Mouse (Mus musculus): ENCODE results near the gene Stoml3.

Gene Stoml3

GRCm38 (mm10) chr3:53478419-53479046 is 9.9 kb upstream of the Stoml3 start:
- DNase-seq (ENCODE audit: low spot score in 2 of 2) = no peak

DNA sequence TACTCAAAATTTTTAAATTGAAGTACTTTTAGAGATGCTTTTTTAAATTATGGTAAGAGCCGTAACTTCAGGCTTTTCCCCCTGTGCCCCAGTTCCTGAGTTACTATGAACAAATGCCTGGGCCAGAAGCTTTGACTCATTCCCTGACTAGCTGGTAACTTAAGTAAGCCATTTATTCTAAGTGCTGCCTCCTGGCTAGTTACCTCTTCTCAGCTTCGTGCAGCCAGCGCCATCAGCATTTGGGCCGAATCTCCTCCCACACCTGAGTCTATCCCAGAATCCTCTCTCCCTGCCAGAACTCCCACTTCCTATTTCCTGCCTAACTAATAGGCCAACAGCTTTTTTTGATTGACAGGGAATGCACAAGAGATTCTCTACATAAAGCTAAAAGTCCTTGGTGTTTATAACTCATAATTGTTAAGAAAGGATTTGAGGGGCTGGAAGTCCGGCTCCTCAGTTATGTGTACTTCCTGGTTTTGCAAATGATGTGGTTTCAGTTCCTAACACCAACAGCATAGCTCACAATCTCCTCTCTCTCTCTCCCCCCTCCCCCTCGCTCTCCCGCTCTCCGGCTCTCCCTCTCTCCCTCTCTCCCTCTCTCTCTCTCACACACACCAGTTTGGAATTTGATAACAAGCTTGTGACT is 4.9 kb upstream of the Stoml3 start:
- DNase-seq (ENCODE audit: low spot score in 2 of 2) = no peak

- DNase-seq (ENCODE audit: low spot score in 2 of 2) = no peak
These were observed 1.9 kb upstream of the Stoml3 start for GRCm38 (mm10) chr3:53486561-53486960.

GRCm38 (mm10) chr3:53486996-53487576 is 1.4 kb upstream of the Stoml3 start:
- no peak for DNase-seq (ENCODE audit: low spot score in 2 of 2)

DNA sequence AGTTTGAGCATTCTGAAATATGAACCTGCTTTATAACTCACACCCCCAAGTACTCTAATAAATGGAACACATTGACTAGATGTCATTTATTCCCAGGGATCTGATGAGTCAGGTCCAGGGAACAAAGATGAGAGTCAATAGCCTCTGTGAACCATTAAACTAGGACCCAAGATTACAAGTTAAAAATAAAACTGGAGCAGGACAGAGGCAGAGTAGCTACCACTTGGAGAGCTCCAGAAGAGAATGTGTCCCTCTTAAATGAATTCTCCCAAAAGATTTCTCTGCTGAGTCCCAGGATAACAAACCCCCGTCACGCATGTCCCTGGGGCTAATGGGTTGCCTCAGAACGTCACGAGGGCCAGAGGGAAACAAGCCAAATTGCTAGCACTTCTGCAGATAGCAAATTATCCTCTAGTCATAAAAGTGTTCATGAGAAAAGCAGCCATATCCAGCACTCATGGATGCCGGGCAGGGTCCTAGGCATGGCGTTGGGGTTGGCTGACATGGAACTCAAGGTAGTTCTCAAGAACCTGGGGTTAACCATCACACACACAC is 10.0 kb downstream of the Stoml3 start:
- no peak for DNase-seq (ENCODE audit: low spot score in 2 of 2)

- DNase-seq (ENCODE audit: low spot score in 2 of 2) = no peak
These were observed 14.0 kb downstream of the Stoml3 start for GRCm38 (mm10) chr3:53502428-53502827.

DNA sequence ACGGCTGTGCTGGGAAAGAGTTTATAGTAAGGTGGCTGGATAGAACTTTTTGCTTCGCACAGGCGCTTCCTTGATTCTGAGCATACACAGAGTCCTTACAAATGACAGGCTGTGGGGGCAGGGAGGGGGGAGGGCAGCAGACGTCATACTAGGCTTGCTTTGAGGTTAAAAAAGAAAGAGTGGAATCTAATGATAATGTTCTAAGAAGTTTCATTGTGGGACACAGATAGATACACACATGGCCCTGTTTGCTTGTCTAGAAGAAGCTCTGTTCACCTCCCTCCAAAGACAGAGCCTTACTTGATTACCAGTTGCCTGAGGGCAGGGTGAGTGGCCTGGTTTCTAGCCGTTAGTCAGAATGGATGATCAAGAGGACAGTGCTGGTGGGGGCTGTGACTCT is 24.6 kb downstream of the Stoml3 start:
- DNase-seq (ENCODE audit: low spot score in 2 of 2) = no peak

DNA sequence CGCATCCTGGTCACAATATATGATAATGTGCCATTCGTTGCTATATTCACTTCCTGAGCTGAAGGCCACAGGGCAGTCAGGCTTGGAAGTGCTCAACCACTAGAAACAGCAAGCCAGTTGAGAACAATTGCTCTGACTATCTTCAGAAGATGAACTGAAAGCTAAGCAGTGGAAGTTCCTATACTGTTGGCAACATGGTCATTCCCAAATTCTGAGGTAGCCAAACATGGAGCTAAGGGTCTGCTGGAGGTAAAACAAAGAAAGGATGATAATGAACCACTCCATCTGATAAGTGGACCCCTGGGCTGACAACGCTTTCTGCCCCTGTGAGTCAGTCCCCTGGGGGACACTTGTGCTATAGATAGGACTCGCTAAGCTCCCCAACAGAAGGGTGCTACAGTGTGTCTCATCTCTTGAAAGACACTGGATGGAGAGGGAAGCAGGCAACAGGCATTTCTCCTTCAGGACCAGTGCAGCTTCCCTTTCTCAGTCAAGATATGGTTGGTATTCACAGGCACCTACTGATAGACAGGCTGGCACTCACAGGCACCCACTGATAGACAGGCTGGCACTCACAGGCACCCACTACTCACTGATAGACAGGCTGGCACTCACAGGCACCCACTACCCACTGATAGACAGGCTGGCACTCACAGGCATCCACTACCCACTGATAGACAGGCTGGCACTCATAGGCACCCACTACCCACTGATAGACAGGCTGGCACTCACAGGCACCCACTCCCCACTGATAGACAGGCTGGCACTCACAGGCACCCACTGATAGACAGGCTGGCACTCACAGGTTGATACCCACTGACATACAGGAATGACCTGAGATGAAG is 26.0 kb downstream of the Stoml3 start:
- DNase-seq (ENCODE audit: low spot score in 2 of 2) = no peak

GRCm38 (mm10) chr3:53522794-53523193 is 34.3 kb downstream of the Stoml3 start:
- no peak for DNase-seq (ENCODE audit: low spot score in 2 of 2)

- DNase-seq (ENCODE audit: low spot score in 2 of 2) = peak; percentile 24 to 63
These were observed 37.3 kb downstream of the Stoml3 start for GRCm38 (mm10) chr3:53525737-53526136.

GRCm38 (mm10) chr3:53530305-53530704 is 41.9 kb downstream of the Stoml3 start:
- no peak for DNase-seq (ENCODE audit: low spot score in 2 of 2)

GRCm38 (mm10) chr3:53532091-53532490 is 43.6 kb downstream of the Stoml3 start:
- DNase-seq (ENCODE audit: low spot score in 2 of 2) = no peak

DNA sequence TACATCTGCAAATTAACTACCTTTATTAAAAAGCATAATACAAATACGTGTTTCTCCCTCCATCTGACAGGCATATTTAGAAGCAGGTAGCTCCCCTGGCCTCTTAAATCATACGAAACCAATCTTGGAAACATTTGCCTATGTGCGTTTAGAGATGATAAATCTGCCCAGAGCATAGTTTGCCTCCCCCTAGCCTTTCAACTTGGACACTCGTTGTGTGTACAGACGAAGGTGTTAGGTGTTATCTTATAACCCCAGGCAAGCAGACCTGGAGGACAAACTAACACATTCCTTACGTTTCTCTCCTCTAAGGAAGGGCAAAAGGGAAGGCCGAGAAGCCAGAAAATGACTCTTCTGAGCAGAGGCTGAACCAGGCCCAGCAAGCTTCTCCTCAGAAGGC is 64.2 kb downstream of the Stoml3 start:
- DNase-seq (ENCODE audit: low spot score in 2 of 2) = no peak

DNA sequence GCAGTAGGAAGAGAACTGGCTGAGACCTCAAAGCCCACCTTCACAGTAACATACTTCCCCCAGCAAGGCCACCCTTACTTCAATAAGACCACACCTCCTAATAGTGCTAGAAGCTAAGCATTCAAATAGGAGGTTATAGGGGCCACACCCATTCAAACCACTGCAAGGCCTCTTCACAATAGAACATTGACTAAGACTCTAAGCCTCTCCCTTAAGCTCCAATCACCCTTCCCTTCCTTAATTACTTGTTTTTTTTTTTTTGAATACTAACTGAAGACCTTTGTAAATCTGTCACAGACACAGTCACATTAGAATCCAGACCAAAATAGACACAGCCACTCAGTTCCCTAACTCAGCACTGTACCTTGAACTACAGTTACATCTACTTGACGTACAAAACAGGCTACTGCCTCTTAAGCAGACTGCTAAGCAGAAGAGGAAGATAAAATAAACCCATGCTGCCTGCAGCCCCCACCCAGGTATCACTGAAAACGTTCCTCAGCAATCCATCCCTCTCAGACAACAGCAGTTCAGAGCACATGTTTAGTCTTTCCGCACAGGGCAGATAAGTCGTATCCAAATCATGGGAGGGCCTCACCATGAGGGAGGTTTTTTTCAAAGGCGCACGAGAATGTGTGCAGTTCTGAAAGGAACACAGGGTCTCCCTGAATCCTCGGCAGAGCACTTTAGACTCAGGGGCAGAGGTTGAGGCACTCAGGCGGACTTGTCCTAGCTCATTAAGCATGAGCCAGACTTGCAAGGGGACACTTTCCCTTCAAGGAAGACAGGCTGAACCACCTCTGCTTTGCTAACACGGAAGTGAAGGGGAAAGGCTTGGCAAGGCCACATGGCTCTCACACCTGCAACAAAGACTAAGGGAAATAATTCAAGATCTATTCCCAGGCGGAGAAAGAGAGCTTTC is 66.8 kb downstream of the Stoml3 start:
- no peak for DNase-seq (ENCODE audit: low spot score in 2 of 2)

DNA sequence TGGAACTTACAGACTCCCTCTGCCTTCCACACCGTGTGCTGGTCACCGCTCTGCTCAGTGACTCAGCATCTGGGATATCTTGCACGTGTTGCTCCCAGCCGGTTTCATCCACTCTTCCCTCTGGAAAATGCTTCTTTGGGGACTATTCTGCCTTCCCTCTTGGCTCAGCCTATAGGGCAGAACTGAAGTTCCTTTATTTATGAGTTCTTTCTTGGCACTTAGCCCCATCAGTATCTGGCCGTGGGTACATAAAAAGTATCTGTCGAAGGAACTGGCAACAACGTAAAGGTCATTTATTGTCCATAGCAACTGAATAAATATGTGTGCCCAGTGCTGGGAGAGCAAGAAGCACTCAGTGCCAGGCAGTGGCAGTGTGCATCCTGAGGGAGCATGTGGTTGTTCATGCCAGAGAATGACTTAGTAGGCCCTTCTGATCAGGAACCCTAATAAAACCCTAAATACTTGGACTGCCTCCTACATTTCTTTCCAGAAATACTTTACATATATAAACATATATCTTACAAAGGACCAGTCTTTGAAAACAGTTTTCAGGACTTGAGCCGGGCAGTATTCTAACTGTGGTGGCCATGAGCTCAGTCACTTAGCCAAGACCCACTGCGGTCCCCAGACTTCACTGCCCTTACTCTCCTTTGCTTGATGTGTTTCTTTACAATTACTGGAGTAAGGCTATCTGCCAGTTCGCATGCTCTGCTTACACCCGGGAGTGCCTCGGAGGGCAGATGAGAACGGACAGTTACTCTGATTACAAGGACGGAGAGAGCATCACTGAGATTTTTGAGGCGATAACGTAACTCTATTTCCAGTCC is 69.1 kb downstream of the Stoml3 start:
- no peak for DNase-seq (ENCODE audit: low spot score in 2 of 2)

All from thymus, postnatal 10 days (tissue).